Mouse (Mus musculus) cerebellum, postnatal 36 days (tissue): Measurements from ENCODE around the gene S1pr2.
"Not testable (repeated sequence)": the region's sequence is repeated elsewhere in the genome, so short reads cannot be mapped to it uniquely, and the experiment has no call there.

ENCODE experiments used
- DNase-seq, 2 experiments: peaks; one replicate each; pipeline ENCODE4 v3.0.0; 2021 to 2022; ENCODE audit warnings: mixed read lengths in 2 of 2

Gene S1pr2

GRCm38 (mm10) chr9:20976216-20976960 lies at the start of gene S1pr2:
S1pr2 (minus strand) TSS chr9:20976781.
- DNase-seq, result peak; percentile 8 to 19

GRCm38 (mm10) chr9:21025258-21025810 lies 48.8 kb upstream of the S1pr2 start:
- DNase-seq, result no peak

GRCm38 (mm10) chr9:21022726-21023125 lies 46.1 kb upstream of the S1pr2 start:
- DNase-seq, result no peak

- no peak for DNase-seq
Observed at GRCm38 (mm10) chr9:21022288-21022687, 45.7 kb upstream of the S1pr2 start.

- no peak for DNase-seq
Observed at GRCm38 (mm10) chr9:21021363-21021762, 44.8 kb upstream of the S1pr2 start.

- DNase-seq, result no peak
Observed at GRCm38 (mm10) chr9:21018600-21018999, 42.0 kb upstream of the S1pr2 start.

GRCm38 (mm10) chr9:21017177-21017575 lies 40.6 kb upstream of the S1pr2 start:
- no peak for DNase-seq

GRCm38 (mm10) chr9:21016331-21017176 lies 40.0 kb upstream of the S1pr2 start:
- DNase-seq, result no peak

GRCm38 (mm10) chr9:21015571-21016130 lies 39.1 kb upstream of the S1pr2 start, which contains the start of gene Icam1:
Icam1 (plus strand) TSS chr9:21015985.
- DNase-seq, result no peak

GRCm38 (mm10) chr9:21014691-21015570 lies 38.4 kb upstream of the S1pr2 start:
- DNase-seq, result no peak

GRCm38 (mm10) chr9:21012368-21012767 lies 35.8 kb upstream of the S1pr2 start:
- no peak for DNase-seq

GRCm38 (mm10) chr9:21011846-21012312 lies 35.3 kb upstream of the S1pr2 start:
- DNase-seq, result no peak

- not testable (repeated sequence) for DNase-seq
Observed at GRCm38 (mm10) chr9:21010939-21011541, 34.5 kb upstream of the S1pr2 start.

GRCm38 (mm10) chr9:21010362-21010761 lies 33.8 kb upstream of the S1pr2 start:
- DNase-seq, result no peak

- no peak for DNase-seq
Observed at GRCm38 (mm10) chr9:21008007-21008406, 31.4 kb upstream of the S1pr2 start.

GRCm38 (mm10) chr9:21007313-21007952 lies 30.9 kb upstream of the S1pr2 start:
- no peak for DNase-seq

GRCm38 (mm10) chr9:21002627-21003551 lies 26.3 kb upstream of the S1pr2 start, which contains the start of gene Mrpl4:
Mrpl4 (plus strand) TSS chr9:21002738.
- peak; percentile 92 to 93 for DNase-seq

- no peak for DNase-seq
Observed at GRCm38 (mm10) chr9:21002270-21002626, 25.7 kb upstream of the S1pr2 start.

GRCm38 (mm10) chr9:21001651-21002200 lies 25.1 kb upstream of the S1pr2 start:
- DNase-seq, result no peak

- no peak for DNase-seq
Observed at GRCm38 (mm10) chr9:21000811-21001210, 24.2 kb upstream of the S1pr2 start.
